Mouse (Mus musculus): ENCODE measurements around the gene Psen1.

GRCm38 (mm10) chr12:83763311-83764043, 75.5 kb downstream of the Psen1 start, which contains the start of gene Papln:
- TF ChIP-seq CTCF (IDR thresholded peaks at IDR 0.05; ENCODE audit: low read depth) (no peak), EP300 (IDR thresholded peaks at IDR 0.05; ENCODE audit: low read depth) (no peak)

Data from heart, postnatal 0 days (tissue).